Comparison of ENCODE assay signal across 9 mouse cellular contexts in genomic region chr6:92784782-92785181, GRCm38 (mm10). TPM values are rescaled to one million over a fixed set of nuclear protein-coding genes. Genes with fewer than 3 reads are reported as not detected.
DNase-seq lines count a peak whose midpoint lies in the region; ATAC-seq and TF ChIP-seq lines count a peak whose summit lies in the region.
"Had no signal": no experiment of that assay in that cellular context is flagged by ENCODE, and none has a peak within 500 bp of the region (broad histone marks: within the 10 kb centered on the region; RNA-seq: fewer than 3 reads in every experiment).

No protein-coding gene starts in this region.

- ATAC-seq in kidney, embryonic 15.5 days (replicated peaks; ENCODE audit: low FRiP score), result no peak
- no peak for ATAC-seq in Patski
- no peak for ATAC-seq in midbrain, postnatal 0 days (ENCODE audit: low FRiP score)

- no peak overlapping the region for H3K4me3 ChIP-seq in kidney, embryonic 15.5 days (replicated peaks)
- H3K4me3 ChIP-seq in heart, embryonic 10.5 days, result no peak overlapping the region
- no peak overlapping the region for H3K4me3 ChIP-seq in midbrain, postnatal 0 days (ENCODE audit: low read depth, low read length)
- H3K4me3 ChIP-seq: embryonic facial prominence, embryonic 15.5 days had no signal

- H3K4me1 ChIP-seq in kidney, embryonic 15.5 days, result peaks cover 13% of the 10 kb centered on the region
- peaks cover 8% of the 10 kb centered on the region; the same call in 1 of the 2 replicates for H3K4me1 ChIP-seq in heart, embryonic 10.5 days
- no peaks in the 10 kb centered on the region for H3K4me1 ChIP-seq in midbrain, postnatal 0 days (ENCODE audit: insufficient read depth, low read length)

- H3K27ac ChIP-seq in kidney, embryonic 15.5 days, result no peak overlapping the region
- no peak overlapping the region for H3K27ac ChIP-seq in heart, embryonic 10.5 days
- no peak overlapping the region for H3K27ac ChIP-seq in midbrain, postnatal 0 days (ENCODE audit: low read depth, low read length)
- H3K27ac ChIP-seq: embryonic facial prominence, embryonic 15.5 days had no signal

- H3K36me3 ChIP-seq in kidney, embryonic 15.5 days, result peaks cover 56% of the 10 kb centered on the region
- peaks cover 18% of the 10 kb centered on the region; the same call in 1 of the 2 replicates for H3K36me3 ChIP-seq in heart, embryonic 10.5 days
- H3K36me3 ChIP-seq in midbrain, postnatal 0 days (ENCODE audit: insufficient read depth, low read length), result no peaks in the 10 kb centered on the region
- H3K36me3 ChIP-seq: embryonic facial prominence, embryonic 15.5 days had no signal

- in situ Hi-C loops in Patski (cut with MboI; ENCODE audit: low pct_unique_long_range_greater_than_20kb), result loop anchor here (5.0 to 25.0 kb wide), 4 partner anchors 663 to 1678 kb away; no protein-coding TSS in a partner anchor

- DNase-seq in kidney, adult 18-20 months, result peak; percentile 59
- DNase-seq in Patski (ENCODE audit: low read depth, low spot score), result no peak
- DNase-seq in embryo, embryonic 10 days (ENCODE audit: low spot score), result peak; percentile 64
- peak; percentile 71 for DNase-seq in heart, embryonic 10.5 days (ENCODE audit: low spot score)
- peak; percentile 49 for DNase-seq in left cerebral cortex, postnatal 10 days (ENCODE audit: extremely low spot score in 1 of 2, low spot score in 2 of 2)
- DNase-seq in midbrain, postnatal 0 days (ENCODE audit: low spot score), result peak; percentile 78
- no peak for DNase-seq in natural killer cell, adult 2 months (ENCODE audit: low spot score in 2 of 2)

- H3K9ac ChIP-seq in kidney, embryonic 15.5 days, result no peak overlapping the region
- H3K9ac ChIP-seq in midbrain, postnatal 0 days (replicated peaks; ENCODE audit: low read length, poor library complexity, severe bottlenecking), result no peak overlapping the region
- H3K9ac ChIP-seq: embryonic facial prominence, embryonic 15.5 days had no signal

- TF ChIP-seq CTCF in Patski (IDR thresholded peaks at IDR 0.05), result peak; percentile 85
- TF ChIP-seq CTCF in midbrain, postnatal 0 days (IDR thresholded peaks at IDR 0.05), result peak; percentile 97

- no peak overlapping the region for H3K4me2 ChIP-seq in kidney, embryonic 15.5 days
- H3K4me2 ChIP-seq in midbrain, postnatal 0 days (ENCODE audit: low read depth, low read length, poor library complexity, severe bottlenecking), result no peak overlapping the region
- H3K4me2 ChIP-seq: embryonic facial prominence, embryonic 15.5 days had no signal

- POLR2A ChIA-PET in Patski (lab: Charles Lee), result no interaction called here

- CTCF ChIA-PET in Patski (lab: Charles Lee), result interaction anchor here (0.9 to 3.6 kb wide), 9 partner anchors 9 to 1680 kb away, joined by 3 to 16 read pairs (median 4); no protein-coding TSS in a partner anchor

- 23% methylated on average over 7 of the region's 7 CpGs for WGBS in kidney, embryonic 15.5 days
- 18% methylated on average over 7 of the region's 7 CpGs for WGBS in heart, embryonic 10.5 days
- WGBS in midbrain, postnatal 0 days, result 4% methylated on average over 7 of the region's 7 CpGs

- no peaks in the 10 kb centered on the region for H3K27me3 ChIP-seq in kidney, embryonic 15.5 days
- H3K27me3 ChIP-seq in Patski, result no peaks in the 10 kb centered on the region
- peaks cover 13% of the 10 kb centered on the region; the same call in 1 of the 2 replicates for H3K27me3 ChIP-seq in heart, embryonic 10.5 days (ENCODE audit: insufficient read depth, poor library complexity, severe bottlenecking)
- H3K27me3 ChIP-seq in midbrain, postnatal 0 days (ENCODE audit: insufficient read depth, low read length), result no peaks in the 10 kb centered on the region

- H3K9me3 ChIP-seq in kidney, embryonic 15.5 days (replicated peaks), result no peaks in the 10 kb centered on the region
- H3K9me3 ChIP-seq in heart, embryonic 10.5 days, result no peaks in the 10 kb centered on the region
- H3K9me3 ChIP-seq in midbrain, postnatal 0 days (ENCODE audit: low read length), result no peaks in the 10 kb centered on the region
- H3K9me3 ChIP-seq: embryonic facial prominence, embryonic 15.5 days had no signal

- intact Hi-C loops in left cerebral cortex, postnatal 10 days (cut with DNase I), result loop anchor here (2.0 to 10.0 kb wide), 5 partner anchors 160 to 1270 kb away; partner anchors contain the start of gene Adamts9

RNA-seq across cellular contexts. Expression of gene A730049H05Rik, which starts 31.5 kb away (rescaled TPM):
- 1.9 and 2.9 TPM in 2 replicates for polyA plus RNA-seq in kidney, embryonic 15.5 days (2015; fragmentation: Nextera tagmentation; extraction: Ambion mirVana)
- polyA plus RNA-seq in Patski (2021), result 0.59 TPM
- polyA plus RNA-seq in heart, embryonic 10.5 days (2016; fragmentation: Nextera tagmentation; extraction: Ambion mirVana), result 0.99 and 1.7 TPM in 2 replicates
- not detected for total RNA-seq in left cerebral cortex, postnatal 10 days (2021)
- total RNA-seq in midbrain, postnatal 0 days (2014; rRNA removed), result 0.82 and 1.1 TPM in 2 replicates
- 0.43 and 0.83 TPM in 2 replicates for polyA plus RNA-seq in midbrain, postnatal 0 days (2015; fragmentation: Nextera tagmentation; extraction: Ambion mirVana)

Comparison
In these comparisons a context has a peak if more than half of its experiments do, and no peak if none do; other contexts are left out.
1. DNase-seq: peak in kidney, adult 18-20 months (single experiment), embryo, embryonic 10 days (single experiment), heart, embryonic 10.5 days (single experiment), left cerebral cortex, postnatal 10 days (2 of 2) and midbrain, postnatal 0 days (single experiment); none in Patski (single experiment) and natural killer cell, adult 2 months (0 of 2).